Mouse (Mus musculus): Measurements from ENCODE around the gene Dync1li1. TPM values are rescaled to one million over a fixed set of nuclear protein-coding genes. Genes with fewer than 3 reads are reported as not detected.
A peak's percentile ranks its signal among the peaks of the same experiment; 100 is the strongest.

Dync1li1 gene
- polyA plus RNA-seq, 1 experiment = 18.7 TPM

DNA sequence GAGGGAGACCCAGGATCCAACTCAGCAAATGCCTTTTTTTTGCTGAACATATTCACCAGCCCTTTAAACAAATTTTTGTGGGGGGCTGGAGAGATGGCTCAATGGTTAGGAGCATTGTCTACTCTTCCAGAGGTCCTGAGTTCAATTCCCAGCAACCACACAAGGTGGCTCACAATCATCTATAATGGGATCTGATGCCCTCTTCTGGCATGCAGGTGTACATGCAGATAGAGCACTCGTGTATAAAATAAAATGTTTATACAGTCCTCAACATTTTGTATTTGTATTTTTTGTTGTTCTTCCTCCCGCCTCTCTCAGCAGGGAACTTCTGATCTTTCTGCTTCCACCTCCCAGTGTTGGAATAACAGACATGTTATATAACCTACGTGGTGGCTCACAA is 63.0 kb downstream of the Dync1li1 start:
- WGBS = 92% methylated on average over 3 of the region's 3 CpGs
- peaks cover 3% of the 10 kb centered on the region; the same call in 1 of the 2 replicates for H3K4me1 ChIP-seq (ENCODE audit: control insufficient read depth, insufficient read depth, insufficient read length, low read length)
- peaks cover 27% of the 10 kb centered on the region for H3K36me3 ChIP-seq (ENCODE audit: control insufficient read depth, insufficient read depth, low read length)
- H3K4me3 ChIP-seq (ENCODE audit: low read depth, low read length) = no peak overlapping the region
- TF ChIP-seq POLR2A (IDR thresholded peaks at IDR 0.05; ENCODE audit: low read depth, low read length) (no peak), CTCF (IDR thresholded peaks at IDR 0.05; ENCODE audit: extremely low read depth, insufficient read length, insufficient replicate concordance, low read depth, low read length) (no peak)
- no peaks in the 10 kb centered on the region for H3K27me3 ChIP-seq (ENCODE audit: control insufficient read depth, insufficient read depth, low read length)
- no peak overlapping the region for H3K27ac ChIP-seq (ENCODE audit: insufficient read depth, low read depth, low read length)

- WGBS = 64% methylated on average over 9 of the region's 9 CpGs
- H3K4me1 ChIP-seq (ENCODE audit: control insufficient read depth, insufficient read depth, insufficient read length, low read length) = peaks cover 3% of the 10 kb centered on the region; the same call in 1 of the 2 replicates
- no peaks in the 10 kb centered on the region for H3K27me3 ChIP-seq (ENCODE audit: control insufficient read depth, insufficient read depth, low read length)
- TF ChIP-seq POLR2A (IDR thresholded peaks at IDR 0.05; ENCODE audit: low read depth, low read length) (no peak), CTCF (IDR thresholded peaks at IDR 0.05; ENCODE audit: extremely low read depth, insufficient read length, insufficient replicate concordance, low read depth, low read length) (no peak)
- peaks cover 21% of the 10 kb centered on the region for H3K36me3 ChIP-seq (ENCODE audit: control insufficient read depth, insufficient read depth, low read length)
- no peak overlapping the region for H3K4me3 ChIP-seq (ENCODE audit: low read depth, low read length)
- peak overlapping the region; percentile 2; the same call in 1 of the 2 replicates for H3K27ac ChIP-seq (ENCODE audit: insufficient read depth, low read depth, low read length)
These were observed 63.7 kb downstream of the Dync1li1 start for GRCm38 (mm10) chr9:114752311-114752710.

DNA sequence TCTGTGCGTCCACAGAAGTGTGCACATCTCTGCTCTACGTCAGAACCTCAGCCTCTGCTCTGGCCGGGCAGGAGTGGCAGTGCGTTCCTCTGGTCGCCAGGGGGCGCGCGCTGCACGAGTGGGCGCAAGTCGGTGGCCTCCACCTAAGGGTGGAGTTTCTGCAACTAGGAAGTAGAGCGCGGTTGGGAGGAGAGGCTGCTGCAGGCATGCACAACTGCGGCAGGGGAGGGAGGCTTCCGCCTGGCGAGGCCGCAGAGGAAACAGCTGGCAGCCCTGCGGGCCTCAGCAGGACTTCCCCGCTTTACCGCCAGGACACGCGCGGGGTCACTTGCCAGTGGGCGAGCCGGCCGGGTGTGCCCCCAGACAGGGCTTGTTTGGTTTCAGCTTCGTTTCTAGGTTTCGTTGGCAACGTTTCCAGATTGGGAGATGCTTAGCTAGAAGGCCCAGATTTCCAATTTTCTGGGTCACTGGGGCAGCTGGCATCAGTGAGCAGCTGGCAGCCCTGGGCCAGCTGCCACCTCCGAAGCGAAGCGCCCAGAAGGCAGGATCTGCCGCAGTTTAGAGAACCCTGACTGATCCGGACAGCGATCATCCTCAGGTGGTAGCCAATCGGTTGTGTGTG is 64.4 kb downstream of the Dync1li1 start:
- H3K4me1 ChIP-seq (ENCODE audit: control insufficient read depth, insufficient read depth, insufficient read length, low read length) = peaks cover 3% of the 10 kb centered on the region; the same call in 1 of the 2 replicates
- WGBS = 2% methylated on average over 36 of the region's 36 CpGs
- H3K4me3 ChIP-seq (ENCODE audit: low read depth, low read length) = peak overlapping the region; percentile 73
- H3K27me3 ChIP-seq (ENCODE audit: control insufficient read depth, insufficient read depth, low read length) = no peaks in the 10 kb centered on the region
- H3K27ac ChIP-seq (ENCODE audit: insufficient read depth, low read depth, low read length) = peak overlapping the region; percentile 46
- peaks cover 14% of the 10 kb centered on the region for H3K36me3 ChIP-seq (ENCODE audit: control insufficient read depth, insufficient read depth, low read length)
- TF ChIP-seq CTCF (IDR thresholded peaks at IDR 0.05; ENCODE audit: extremely low read depth, insufficient read length, insufficient replicate concordance, low read depth, low read length) (peak; percentile 96), POLR2A (IDR thresholded peaks at IDR 0.05; ENCODE audit: low read depth, low read length) (peak; percentile 36; the same call in 1 of the 2 replicates)

DNA sequence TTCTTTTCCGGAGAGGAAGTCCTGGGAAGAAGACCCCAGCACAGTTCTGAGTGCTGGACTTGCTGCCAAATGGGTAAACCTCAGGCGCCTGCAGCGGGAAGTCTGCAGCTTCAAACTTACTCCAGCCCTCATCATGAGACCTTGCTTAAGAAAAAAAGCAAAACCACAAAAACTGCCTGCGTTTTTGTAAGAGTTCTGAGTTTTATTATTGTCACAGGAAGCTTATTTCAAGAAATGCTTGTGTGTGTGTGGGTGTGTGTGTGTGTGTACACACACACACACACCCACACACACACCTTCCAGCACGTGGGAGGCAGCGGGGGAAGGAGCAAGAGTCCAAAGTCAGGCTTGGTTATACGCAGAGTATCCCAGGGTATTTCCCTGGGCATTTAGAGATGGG is 69.7 kb downstream of the Dync1li1 start:
- Histone ChIP-seq H3K4me3 (ENCODE audit: low read depth, low read length) (no peak overlapping the region), H3K4me1 (ENCODE audit: control insufficient read depth, insufficient read depth, insufficient read length, low read length) (peaks cover 6% of the 10 kb centered on the region), H3K36me3 (ENCODE audit: control insufficient read depth, insufficient read depth, low read length) (peaks cover 3% of the 10 kb centered on the region; the same call in 1 of the 2 replicates), H3K27ac (ENCODE audit: insufficient read depth, low read depth, low read length) (0 out of 2 replicates have a peak overlapping the region, but pooled peaks have one; percentile 7), H3K27me3 (ENCODE audit: control insufficient read depth, insufficient read depth, low read length) (no peaks in the 10 kb centered on the region)
- TF ChIP-seq CTCF (IDR thresholded peaks at IDR 0.05; ENCODE audit: extremely low read depth, insufficient read length, insufficient replicate concordance, low read depth, low read length) (no peak), POLR2A (IDR thresholded peaks at IDR 0.05; ENCODE audit: low read depth, low read length) (no peak)
- 56% methylated on average over 7 of the region's 7 CpGs for WGBS

DNA sequence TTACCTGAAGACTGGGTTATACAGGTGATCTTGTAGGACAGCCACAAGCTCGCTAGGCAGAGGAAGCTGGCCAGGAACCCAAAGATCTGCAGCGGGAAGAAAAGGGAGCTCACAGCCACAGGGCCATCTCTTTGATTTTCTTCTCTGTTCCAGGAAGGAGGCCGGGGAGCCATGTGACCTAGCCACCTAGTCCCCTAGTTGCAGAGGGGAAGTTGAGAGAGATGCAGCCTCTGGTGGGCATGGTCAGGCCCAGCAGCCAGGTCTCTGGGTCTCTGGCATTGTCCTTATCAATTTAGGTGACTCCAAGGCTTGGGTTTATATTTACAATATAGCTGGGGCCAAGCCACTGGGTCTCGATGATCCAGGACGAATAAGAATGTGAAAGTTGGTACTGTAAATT is 70.2 kb downstream of the Dync1li1 start:
- 75% methylated on average over 5 of the region's 5 CpGs for WGBS

DNA sequence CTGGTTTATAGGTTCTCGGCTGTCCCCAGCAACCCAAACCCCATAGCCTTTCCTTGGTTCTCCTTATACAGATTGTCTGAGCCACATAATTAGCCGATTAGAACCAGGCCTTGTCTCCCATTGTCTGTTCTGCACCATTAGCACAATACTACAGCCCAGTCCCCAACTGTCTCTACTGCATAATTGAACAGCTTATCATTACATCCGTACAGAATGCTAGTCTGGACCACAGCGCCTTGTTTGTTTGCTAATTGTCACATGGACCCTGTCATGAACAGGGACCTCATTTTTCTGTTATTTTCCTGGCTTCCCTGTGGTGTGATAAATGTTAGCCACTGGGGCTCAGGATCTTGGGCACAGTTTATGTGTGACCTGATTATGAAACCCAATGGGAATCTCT is 71.3 kb downstream of the Dync1li1 start:
- 87% methylated on average over 4 of the region's 4 CpGs for WGBS
- TF ChIP-seq POLR2A (IDR thresholded peaks at IDR 0.05; ENCODE audit: low read depth, low read length) = no peak
- no peak for TF ChIP-seq CTCF (IDR thresholded peaks at IDR 0.05; ENCODE audit: extremely low read depth, insufficient read length, insufficient replicate concordance, low read depth, low read length)
- Histone ChIP-seq H3K36me3 (ENCODE audit: control insufficient read depth, insufficient read depth, low read length) (peaks cover 3% of the 10 kb centered on the region; the same call in 1 of the 2 replicates), H3K27ac (ENCODE audit: insufficient read depth, low read depth, low read length) (no peak overlapping the region), H3K4me1 (ENCODE audit: control insufficient read depth, insufficient read depth, insufficient read length, low read length) (peaks cover 5% of the 10 kb centered on the region), H3K27me3 (ENCODE audit: control insufficient read depth, insufficient read depth, low read length) (no peaks in the 10 kb centered on the region), H3K4me3 (ENCODE audit: low read depth, low read length) (no peak overlapping the region)

More for the DNA sequence above, 70.2 kb downstream of the Dync1li1 start:
- peaks cover 5% of the 10 kb centered on the region for H3K4me1 ChIP-seq (ENCODE audit: control insufficient read depth, insufficient read depth, insufficient read length, low read length)
- 0 out of 2 replicates have a peak overlapping the region, but pooled peaks have one; percentile 7 for H3K27ac ChIP-seq (ENCODE audit: insufficient read depth, low read depth, low read length)
- no peaks in the 10 kb centered on the region for H3K27me3 ChIP-seq (ENCODE audit: control insufficient read depth, insufficient read depth, low read length)
- no peak overlapping the region for H3K4me3 ChIP-seq (ENCODE audit: low read depth, low read length)
- no peak for TF ChIP-seq CTCF (IDR thresholded peaks at IDR 0.05; ENCODE audit: extremely low read depth, insufficient read length, insufficient replicate concordance, low read depth, low read length)
- no peak for TF ChIP-seq POLR2A (IDR thresholded peaks at IDR 0.05; ENCODE audit: low read depth, low read length)
- H3K36me3 ChIP-seq (ENCODE audit: control insufficient read depth, insufficient read depth, low read length) = peaks cover 3% of the 10 kb centered on the region; the same call in 1 of the 2 replicates

- H3K27me3 ChIP-seq (ENCODE audit: control insufficient read depth, insufficient read depth, low read length) = no peaks in the 10 kb centered on the region
- H3K36me3 ChIP-seq (ENCODE audit: control insufficient read depth, insufficient read depth, low read length) = peaks cover 1% of the 10 kb centered on the region; the same call in 1 of the 2 replicates
- no peak overlapping the region for H3K4me3 ChIP-seq (ENCODE audit: low read depth, low read length)
- TF ChIP-seq POLR2A (IDR thresholded peaks at IDR 0.05; ENCODE audit: low read depth, low read length) = no peak
- no peak for TF ChIP-seq CTCF (IDR thresholded peaks at IDR 0.05; ENCODE audit: extremely low read depth, insufficient read length, insufficient replicate concordance, low read depth, low read length)
- WGBS = 81% methylated on average over 5 of the region's 5 CpGs
- no peak overlapping the region for H3K27ac ChIP-seq (ENCODE audit: insufficient read depth, low read depth, low read length)
- H3K4me1 ChIP-seq (ENCODE audit: control insufficient read depth, insufficient read depth, insufficient read length, low read length) = peaks cover 5% of the 10 kb centered on the region
These were observed 71.8 kb downstream of the Dync1li1 start for GRCm38 (mm10) chr9:114760353-114760752.
